Mouse (Mus musculus) retina, postnatal 7 days (tissue): ENCODE data around the gene Dpp8.
"Not testable (repeated sequence)": the region's sequence is repeated elsewhere in the genome, so short reads cannot be mapped to it uniquely, and the experiment has no call there.

Source experiments
- DNase-seq: peaks from one replicate; pipeline ENCODE4 v3.0.0-alpha.2; 2012; ENCODE audit warnings: low read depth, low spot score

Gene Dpp8

DNA sequence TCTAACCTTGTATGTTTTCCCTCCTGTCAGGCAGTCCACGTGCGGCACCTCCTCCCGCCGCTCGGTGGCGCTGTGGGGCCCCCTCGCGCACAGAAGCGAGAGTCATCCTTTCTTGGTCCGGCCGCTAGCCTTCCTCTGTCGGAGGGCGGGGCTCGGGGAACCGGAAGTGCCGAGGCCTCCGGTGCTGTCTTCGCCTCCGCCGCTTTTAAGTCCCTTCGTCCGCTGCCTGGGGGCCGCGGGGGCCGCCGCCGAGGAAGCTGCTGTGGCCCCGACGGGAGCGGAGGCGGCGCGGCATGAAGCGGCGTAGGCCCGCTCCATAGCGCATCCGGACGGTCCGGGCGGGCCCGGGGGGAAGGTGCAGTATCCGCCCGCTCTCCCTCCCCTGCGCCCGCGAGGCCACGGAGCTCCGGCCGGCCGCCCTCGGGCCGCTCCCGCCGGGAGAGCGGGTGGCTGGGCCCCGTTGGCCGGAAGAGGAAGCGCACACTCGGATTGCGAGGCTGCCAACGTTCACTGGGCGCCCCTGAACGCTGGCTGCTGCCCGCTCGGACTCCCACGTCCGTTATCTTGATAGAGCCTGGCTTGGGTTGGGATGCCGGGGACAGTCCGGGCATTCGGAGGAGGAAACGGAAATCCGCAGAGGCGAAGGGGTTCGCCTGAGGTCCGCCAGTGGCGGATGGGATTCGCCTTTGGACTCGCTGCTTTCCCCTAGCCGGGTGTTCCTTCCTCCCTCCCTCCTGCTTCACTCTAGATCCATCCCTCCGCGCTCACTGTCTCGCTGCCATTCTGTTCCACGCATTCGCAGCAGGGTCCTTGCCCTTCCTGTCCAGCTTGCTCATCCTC is at the start of gene Dpp8:
TSS of gene Dpp8 (plus strand) at position 146 of the 840 bp plus-strand sequence.
- DNase-seq: peak; percentile 89

DNA sequence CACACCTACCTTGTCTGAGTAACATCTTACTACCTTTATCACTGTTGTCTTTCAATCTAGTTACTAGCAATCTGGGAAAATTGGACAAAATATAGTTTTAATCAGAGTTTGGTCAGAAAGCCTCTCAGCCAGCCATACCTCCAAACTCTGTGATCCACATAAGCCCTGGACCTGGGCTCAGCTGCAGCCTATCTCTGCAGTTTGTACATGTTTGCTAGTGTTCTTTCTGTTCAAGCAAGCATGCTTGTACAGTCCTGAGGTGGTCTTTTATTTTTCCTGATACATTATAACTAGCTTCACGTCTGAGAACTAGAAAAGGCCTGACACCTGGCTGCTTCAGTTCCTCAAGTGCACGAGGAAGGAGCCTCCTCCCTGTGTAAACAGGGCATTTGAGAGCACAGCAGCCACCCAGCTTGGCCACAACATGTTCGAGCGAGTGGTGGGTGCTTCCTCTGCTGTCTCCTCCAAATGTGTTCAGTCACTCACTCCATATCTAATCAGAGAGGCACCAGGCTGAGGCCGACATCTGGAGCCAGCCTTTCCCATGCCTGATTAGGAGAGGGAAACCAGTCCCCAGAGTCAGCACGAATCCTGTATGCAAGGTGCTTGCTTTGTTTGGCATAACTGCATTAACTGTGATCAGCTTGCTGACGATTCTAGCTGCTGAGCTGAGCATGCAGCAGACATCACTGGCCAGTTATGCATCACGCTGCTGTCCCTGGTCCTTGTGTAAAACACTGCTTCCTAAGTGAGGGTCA is 47.0 kb upstream of the Dpp8 start:
- DNase-seq: no peak

DNA sequence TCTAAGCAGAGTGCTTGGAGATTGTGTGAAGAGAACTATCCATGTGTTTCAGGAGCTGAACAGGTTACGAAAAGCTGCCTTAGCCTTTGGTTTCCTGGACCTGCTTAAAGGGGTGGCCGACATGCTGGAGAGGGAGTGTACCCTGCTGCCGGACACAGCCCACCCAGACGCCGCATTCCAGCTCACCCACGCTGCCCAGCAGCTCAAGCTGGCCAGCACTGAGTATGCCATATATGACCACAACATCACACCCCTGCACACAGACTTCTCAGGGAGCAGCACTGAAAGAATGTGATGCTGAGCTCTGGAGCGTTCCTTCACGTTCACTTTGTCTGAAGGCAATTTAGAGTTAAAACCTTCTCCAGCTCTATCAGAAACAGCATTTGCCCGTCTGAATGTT is 46.4 kb upstream of the Dpp8 start:
- DNase-seq: no peak

DNA sequence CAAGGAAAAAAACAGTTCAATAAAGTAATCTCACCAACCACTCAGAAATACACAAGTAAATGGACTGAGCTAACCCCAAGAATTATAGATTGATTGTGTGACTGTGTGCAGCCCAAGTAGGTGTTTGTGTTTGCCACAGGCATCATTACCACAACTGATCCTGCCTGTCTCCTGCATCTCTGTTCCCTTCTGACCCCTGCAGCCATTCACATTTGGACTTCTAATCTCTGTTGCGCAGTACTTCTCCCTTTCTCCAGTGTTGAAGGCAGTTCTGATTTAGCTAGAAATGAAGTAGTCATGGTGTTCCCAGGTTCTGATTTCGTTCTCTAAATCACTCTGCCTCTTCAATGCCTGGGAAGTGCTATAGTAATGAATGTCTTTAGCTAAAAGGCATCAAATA is 44.6 kb upstream of the Dpp8 start:
- DNase-seq: no peak

DNA sequence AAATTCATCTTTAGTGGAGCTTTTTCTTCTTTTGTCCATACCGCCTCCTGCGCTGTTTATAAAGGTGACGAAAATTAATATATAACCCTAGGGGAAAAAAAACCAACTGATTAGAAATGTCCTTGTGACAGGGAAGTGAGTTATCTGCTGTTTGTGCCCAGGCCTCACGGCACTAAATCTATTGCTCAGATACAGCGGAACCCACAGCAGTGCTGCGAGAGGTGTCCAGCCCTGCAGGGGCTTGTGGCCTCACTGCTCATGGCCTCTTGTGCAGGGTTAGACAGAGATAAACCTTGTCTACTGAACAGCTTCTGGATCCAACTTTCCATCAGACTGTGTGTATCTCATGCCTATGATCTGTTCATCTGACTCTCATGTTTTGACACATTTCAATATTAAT is 43.8 kb upstream of the Dpp8 start:
- no peak for DNase-seq

DNA sequence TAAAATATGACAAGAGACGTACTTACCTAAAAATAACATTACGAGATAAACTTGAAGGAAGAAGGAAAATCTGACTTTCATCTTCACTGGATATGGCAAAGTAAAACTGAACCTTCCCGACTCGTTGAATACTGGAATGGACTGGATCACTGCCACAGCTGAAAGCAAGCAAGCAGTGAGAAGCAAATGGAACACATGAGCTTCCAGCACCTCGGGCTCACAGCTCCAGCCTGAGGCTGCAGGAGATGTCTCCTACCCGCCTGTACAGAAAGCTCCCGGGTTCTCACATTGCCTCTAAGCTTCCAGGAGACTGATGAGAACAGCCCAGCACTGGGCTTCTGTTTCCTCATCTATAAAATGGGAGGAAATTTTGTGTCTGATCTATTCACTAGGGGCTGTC is 41.9 kb upstream of the Dpp8 start:
- no peak for DNase-seq

DNA sequence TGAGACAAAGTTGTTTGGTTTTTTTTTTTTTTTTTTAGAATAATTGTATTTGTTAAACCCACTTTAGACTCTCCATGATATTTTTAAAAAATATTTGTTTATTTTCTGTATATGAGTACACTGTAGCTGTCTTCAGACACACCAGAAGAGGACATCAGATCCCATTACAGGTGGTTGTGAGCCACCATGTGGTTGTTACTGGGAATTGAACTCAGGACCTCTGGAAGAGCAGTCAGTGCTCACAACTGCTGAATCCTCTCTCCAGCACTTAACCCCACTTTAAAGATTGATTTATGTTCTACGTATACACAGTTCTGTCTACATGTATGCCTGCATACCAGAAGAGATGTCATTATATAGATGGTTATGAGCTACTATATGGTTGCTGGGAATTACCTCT is 36.8 kb upstream of the Dpp8 start:
- not testable (repeated sequence) for DNase-seq

DNA sequence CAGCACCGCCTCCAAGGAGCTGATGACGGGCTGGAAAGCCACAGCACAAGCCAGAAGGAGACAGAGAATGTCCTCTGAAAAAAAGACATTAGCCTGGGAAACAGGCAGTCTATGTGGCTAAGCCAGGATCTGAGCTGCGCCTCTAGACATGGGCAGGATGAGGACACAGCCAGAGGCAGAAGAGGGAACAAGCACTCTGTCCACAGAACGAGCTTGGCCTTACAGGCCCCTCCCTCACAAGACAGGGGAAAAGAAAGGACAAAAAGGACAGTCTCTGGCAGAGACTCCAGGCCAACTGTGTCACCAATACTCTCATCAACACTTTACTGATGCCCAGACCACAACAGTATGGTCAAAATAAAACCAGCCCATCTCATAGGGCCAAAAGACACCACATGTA is 30.7 kb upstream of the Dpp8 start:
- DNase-seq: no peak

DNA sequence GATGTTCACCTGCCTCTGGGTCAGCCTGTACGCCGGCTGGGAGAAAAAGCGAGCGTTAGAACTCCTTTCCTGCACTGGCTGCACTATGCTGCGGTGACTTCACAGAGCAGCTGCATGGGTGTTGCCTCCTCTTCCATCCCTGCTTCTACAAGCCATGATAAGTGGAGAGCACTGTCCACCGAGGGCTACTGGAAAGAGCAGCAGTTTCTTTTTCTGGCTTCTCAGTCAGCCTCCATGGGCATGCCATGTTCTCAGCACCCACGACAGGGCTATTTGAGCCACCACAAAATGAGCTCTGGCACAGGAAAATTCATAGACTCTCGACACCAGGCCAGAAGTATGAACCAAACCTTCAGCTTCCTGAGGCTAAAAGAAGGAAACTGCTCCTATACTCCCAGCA is 26.5 kb upstream of the Dpp8 start:
- DNase-seq: no peak

DNA sequence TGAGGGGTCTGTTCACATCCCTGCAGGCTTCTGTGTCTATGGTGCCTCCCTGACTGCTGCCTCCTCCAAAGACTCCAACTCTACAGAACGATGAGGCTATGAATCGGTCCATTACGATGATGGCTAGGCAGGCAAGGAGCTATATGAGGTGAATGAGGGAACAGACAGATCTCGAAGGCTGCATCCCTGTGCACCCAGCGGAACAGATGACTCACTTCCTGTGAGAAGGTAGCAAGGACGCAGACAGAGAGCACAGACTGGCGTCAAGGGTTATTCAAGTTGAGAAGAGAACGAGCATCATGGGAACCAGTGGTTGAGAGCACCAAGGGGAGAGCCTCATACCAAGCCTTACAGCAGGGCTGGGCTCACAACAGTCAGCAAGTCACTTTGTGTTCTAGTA is 21.6 kb upstream of the Dpp8 start:
- no peak for DNase-seq

DNA sequence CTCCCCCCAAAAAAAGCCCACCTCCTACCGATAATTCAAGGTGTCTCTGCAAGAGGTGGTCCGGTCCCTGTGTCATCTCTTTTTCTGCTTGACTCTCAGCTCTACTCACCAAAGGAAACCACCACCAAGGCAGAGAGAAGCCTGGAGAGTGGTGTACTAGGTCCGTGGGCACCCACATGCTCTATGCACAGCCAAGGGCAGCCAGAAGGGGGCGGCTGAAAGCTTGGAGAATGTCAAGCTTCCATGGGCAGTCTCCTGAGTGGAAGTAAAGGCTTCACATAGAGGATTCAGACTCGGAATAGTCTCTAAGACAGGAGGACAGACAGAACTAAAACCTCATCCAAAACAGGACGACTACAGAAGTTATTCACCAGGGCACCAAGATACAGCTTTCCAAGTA is 20.9 kb upstream of the Dpp8 start:
- peak; percentile 21 for DNase-seq

DNA sequence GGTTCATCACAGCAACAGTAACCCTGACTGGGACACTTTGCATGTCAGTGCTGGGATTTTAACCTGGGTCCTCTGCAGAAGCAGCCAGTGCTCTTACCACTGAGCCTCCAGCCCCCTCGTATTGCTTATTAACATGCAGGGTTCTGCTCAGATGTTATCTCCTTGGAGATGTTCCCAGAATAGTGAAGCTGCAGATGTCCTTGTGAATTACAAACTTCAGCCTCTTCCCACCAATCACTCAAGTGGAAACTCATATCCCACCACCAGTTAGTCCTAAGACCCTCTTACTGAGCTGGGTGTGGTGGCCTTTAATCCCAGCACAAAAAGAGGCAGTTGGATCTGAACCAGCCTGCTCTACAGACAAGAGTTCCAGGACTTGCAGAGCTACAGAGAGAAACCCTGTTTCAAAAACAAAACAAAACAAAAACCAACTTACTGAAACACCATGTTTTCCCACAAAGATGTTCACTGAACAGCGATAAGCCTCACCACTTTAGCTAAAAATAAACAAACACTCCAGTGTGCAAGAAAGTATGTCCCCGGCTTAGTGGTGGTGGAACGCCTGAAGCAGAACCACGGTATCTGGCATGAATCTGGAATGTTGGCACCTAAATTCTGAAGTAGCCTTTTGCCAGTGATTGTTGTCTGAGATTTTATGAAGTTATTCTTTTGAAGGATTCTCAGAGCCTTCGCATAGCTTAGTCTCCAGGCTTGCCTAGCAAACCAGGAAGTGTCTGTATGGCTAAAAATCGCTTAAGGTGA is 16.6 kb upstream of the Dpp8 start:
- no peak for DNase-seq

DNA sequence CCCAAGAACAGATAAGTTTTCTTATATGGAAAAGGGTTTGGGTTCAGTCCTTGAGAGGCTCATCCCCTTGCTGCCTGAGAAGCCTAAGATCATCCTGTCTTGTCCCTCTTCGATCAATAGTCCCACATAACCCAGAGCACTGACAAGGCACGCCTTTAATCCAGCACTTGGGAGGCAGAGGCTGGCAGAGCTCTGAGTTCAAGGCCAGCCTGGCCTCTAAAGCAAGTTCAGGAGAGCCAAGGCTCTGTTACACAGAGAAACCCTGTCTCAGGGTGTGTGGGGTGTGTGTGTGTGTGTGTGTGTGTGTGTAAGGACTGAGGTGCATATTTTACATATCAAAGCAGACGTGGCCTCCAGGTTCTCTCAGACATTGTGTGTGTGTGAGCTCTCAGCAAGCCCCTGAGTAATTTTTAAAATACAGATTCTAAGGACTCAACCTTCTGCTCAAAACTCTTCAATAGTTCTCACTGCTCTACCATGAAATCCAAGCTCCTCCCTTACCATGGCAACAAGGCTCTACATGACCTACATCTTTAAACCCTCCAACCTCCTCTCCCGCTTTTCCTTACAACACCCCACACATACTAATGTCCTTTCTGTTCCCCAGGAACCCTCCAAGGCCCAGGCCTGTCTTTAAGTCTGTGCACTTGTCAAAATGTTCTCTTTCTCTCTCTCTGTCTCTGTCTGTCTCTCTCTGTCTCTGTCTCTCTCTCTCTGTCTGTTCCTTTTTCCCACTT is 15.8 kb upstream of the Dpp8 start:
- no peak for DNase-seq

DNA sequence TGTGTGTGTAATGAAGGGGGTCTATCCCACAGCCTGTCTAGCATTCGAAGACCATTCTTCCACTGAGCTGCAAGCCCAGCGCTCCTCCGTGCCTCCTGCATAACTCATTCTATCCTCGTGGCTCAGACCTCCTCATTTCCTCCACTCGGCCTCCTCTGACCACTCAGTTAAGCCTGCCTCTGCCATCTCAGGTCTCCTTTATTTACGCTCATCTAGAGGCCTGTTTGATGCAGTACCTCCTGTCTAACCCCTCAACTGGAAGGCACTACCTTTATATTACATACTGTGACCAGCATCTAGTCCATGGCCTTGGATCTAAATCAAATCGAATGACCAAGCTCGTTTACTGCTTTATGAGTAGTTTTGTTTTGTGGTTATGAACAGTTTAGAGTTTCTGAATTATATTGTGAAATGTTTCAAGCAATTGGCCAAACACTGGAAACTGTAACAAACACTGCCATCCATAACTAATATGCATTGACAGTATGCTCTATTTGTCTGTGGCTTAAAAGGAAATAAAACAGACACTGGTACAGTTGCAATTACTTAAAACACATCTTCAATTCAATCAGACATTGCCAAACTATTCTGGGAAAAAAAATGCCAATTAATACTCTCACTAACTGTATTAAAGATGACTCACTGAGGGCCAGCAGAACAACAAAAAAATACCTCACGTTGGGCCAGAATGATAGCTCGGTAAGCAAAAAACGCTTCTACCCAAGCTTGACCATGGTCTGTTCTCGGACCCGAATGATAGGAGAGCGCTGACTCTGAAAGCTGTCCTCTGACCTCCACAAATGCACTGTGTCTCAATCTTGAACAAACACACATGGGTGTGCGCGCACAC is 15.0 kb upstream of the Dpp8 start:
- DNase-seq: no peak

DNA sequence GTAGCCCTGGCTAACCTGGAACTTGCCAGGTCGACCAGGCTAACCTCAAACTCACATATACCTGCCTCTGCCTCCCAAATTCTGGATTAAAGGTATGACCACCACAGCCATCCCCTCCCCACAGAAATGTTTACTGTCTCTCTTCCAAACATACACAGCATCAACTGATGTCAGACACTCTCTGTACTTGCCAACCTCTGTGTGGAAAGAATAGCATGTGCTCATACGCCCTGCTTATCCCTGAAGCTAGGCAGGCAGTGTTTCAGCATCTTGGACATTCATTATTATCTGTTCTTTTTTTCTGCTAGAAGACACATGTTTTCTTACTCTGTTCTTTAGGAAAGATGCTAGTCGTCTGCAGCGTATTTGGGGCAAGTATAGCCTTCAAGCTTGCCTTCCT is 14.3 kb upstream of the Dpp8 start:
- DNase-seq: no peak

DNA sequence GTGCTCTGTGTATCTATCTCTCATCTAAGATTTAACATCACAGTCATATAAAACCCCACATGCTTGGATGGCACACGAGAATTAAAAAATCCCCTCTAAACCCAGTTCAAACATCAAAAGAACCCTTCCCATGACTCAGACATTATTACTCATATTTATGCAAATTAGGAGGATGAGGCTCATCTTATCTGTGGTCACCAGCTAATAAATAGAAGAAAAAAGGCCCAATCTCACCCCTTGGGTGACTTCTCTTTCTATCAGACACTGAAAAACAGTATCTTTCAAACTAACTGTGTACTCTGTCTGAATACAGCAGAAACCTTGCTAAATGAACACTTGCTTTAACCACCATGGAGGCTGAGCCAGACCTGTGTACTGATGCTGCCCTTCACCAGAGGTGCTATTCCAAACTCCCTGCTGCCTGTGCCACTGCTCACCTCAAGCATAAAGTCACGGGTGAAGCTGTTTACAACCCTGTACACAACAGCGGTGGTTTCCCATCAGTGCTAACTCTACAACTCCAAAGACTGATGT is 13.6 kb upstream of the Dpp8 start:
- no peak for DNase-seq

DNA sequence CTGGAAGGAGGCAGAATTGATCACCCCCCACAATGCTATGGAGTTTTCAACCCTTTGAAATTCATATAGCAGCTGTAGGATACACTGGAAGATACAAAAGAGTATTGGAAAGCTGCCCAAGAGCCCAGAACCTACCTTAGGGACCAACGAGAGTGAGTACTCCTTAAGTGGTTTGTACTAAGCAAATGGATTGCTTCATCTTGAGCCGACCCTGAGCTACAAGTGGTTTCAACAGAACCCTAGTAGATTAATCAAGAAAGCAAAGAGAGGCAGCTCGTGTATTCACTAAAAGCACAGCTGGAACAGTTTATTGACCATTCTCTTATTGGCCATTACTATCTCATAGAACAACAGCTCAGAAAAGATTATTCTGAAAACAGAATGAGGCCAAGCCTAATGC is 13.1 kb upstream of the Dpp8 start:
- DNase-seq: no peak

DNA sequence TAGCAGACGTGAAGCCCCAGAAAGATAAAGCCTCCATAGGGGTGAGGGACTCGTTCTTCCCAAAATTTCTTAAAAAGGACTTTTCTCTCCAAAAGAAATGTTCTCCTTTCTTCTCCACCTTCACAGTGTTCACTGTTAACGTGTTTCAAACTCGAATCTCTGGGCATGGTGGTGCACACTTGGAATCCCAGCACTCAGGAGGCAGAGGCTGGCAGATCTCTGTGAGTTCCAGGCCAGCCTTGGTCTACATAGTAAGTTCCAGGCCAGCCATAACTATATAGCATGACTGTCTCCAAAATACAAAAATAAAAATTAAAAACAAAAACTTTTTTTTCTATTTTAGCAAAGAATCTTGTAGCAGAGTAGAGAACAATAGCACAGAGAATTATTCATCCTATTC is 12.1 kb upstream of the Dpp8 start:
- DNase-seq: no peak

DNA sequence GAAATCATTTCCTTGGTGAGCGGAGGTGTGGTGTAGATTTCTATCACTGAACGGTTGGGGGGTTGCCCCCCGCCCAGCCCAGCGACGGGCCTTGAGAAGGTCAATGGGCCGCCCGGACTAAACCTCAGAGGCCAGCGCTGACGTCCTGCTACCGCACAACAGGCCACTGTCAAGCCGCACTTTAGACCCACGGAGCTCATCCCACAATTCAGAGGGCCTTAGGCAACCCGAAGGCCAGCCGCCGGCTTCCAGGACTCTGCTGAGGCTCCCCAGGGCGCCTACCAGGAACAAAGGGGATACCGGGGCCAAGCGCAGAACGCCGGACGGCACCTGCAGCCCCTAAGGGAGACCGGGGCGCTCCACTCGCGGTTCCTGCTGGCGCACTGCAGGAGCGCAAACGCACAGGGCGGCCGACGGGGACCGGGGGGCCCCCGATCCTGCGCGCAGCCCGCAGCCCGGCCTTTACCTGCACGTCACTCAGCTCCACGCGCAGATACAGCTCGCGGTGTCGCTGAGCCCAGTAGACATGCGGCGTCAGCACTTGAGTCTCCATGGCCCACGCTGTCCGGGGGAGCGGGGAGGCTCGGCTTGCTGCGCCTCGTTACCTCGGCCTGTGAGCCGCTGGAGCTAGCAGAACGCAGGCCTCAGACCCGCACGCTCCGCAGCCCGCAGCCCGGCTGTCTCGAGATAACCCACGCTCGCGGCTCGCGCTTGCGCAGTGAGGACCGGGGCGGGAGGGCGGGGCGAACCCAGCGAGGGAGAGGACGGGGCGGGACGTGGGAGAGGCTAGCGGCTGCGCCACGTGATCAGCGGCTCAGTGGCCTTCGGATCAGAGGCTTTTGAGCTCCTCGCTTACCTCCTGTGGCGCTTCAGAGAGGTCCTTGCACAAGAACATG is 11.0 kb upstream of the Dpp8 start, which contains the start of gene Hacd3:
TSS of gene Hacd3 (minus strand) at position 703 of the 896 bp plus-strand sequence.
- DNase-seq: peak; percentile 87
